Mouse (Mus musculus) cerebellum, adult 2 months (tissue): ENCODE results near the gene Dnaaf1.

Experiments
- CTCF ChIP-seq: fragments of 200-500 bp; IDR thresholded peaks from 2 replicates; pipeline ENCODE4 v1.5.1; 2011; ENCODE audit warnings: low read depth, mild to moderate bottlenecking, control low read depth, low read length, moderate library complexity, borderline replicate concordance; ENCODE audit not compliant: insufficient read depth
- POLR2A ChIP-seq: fragments of 200-500 bp; IDR thresholded peaks from 2 replicates; pipeline ENCODE4 v1.6.1; 2011; ENCODE audit warnings: low read length, control low read depth, borderline replicate concordance; ENCODE audit not compliant: insufficient read depth

DNA sequence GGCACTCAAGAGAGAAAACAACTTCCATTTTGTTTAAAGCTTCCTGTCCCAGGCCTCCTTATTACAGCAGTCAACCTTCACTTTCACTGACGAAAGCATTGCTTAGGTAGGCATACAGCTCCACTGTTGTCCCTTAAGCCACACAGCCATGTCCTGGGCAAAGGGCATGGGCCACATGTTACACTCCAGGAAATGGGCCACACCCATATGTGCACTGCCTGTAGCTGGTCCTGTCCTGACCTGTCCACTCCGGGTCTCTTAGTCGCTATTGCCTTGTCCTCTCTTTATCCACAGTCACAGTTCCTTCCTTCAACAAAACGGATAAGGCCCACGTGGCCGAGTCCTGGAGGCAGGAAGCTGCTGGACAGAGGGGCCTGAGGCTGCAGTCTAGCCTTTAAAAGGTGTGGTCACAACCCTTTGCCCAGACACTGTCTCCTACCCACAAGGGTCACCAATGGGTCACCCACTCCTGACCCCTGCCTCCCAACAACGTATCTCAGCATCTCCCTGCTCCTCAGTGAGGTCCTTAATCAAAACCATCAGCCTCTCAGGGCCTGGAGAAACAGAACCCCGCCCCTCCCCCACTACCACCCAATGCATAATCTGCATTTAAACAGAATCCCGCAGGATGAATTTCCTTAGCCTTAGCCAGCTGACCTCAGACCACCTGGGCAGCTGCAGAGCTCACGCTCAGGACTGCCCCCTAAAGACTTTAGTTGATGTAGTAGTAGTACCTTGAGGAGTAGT lies 52.8 kb downstream of the Dnaaf1 start:
- TF ChIP-seq CTCF (no peak), POLR2A (no peak)
